Mouse (Mus musculus) layer of hippocampus, postnatal 36 days (tissue): ENCODE measurements at regions not wholly inside any gene's neighbourhood (a gene's known extent, or its start where the extent isn't known, plus 50 kb on each side); places are given as distances from the start of the nearest gene placed in this dataset.

ENCODE experiments used
- DNase-seq, 2 experiments: peaks; one replicate each; pipeline ENCODE4 v3.0.0; 2022

GRCm38 (mm10) chr2:147690506-147691208, 328.9 kb downstream of the Pax1 start:
- no peak for DNase-seq

- DNase-seq: no peak
These were observed 327.0 kb downstream of the Pax1 start for GRCm38 (mm10) chr2:147688742-147689141.

GRCm38 (mm10) chr2:147656667-147657066, 294.9 kb downstream of the Pax1 start:
- DNase-seq: peak; percentile 9 to 14

GRCm38 (mm10) chr2:147650229-147650628, 288.5 kb downstream of the Pax1 start:
- no peak for DNase-seq

- no peak for DNase-seq
These were observed 286.2 kb downstream of the Pax1 start for GRCm38 (mm10) chr2:147647972-147648371.

GRCm38 (mm10) chr2:147647506-147647905, 285.8 kb downstream of the Pax1 start:
- DNase-seq: no peak

GRCm38 (mm10) chr2:147637882-147638281, 276.2 kb downstream of the Pax1 start:
- no peak for DNase-seq

GRCm38 (mm10) chr2:147632737-147633136, 271.0 kb downstream of the Pax1 start:
- no peak for DNase-seq

- DNase-seq: no peak
These were observed 268.0 kb downstream of the Pax1 start for GRCm38 (mm10) chr2:147629716-147630115.

- no peak for DNase-seq
These were observed 265.4 kb downstream of the Pax1 start for GRCm38 (mm10) chr2:147627096-147627495.

GRCm38 (mm10) chr2:147623116-147623515, 261.4 kb downstream of the Pax1 start:
- DNase-seq: peak; percentile 51 to 66

GRCm38 (mm10) chr2:147617849-147618248, 256.1 kb downstream of the Pax1 start:
- DNase-seq: peak in 1 of 2 experiments; percentile 40

- no peak for DNase-seq
These were observed 248.6 kb downstream of the Pax1 start for GRCm38 (mm10) chr2:147610343-147610742.

GRCm38 (mm10) chr2:147601639-147602038, 239.9 kb downstream of the Pax1 start:
- no peak for DNase-seq

GRCm38 (mm10) chr2:147572413-147572812, 210.7 kb downstream of the Pax1 start:
- DNase-seq: no peak

GRCm38 (mm10) chr2:147561220-147561619, 199.5 kb downstream of the Pax1 start:
- no peak for DNase-seq

GRCm38 (mm10) chr2:147560426-147561155, 198.9 kb downstream of the Pax1 start:
- DNase-seq: no peak

GRCm38 (mm10) chr2:147529161-147529560, 167.4 kb downstream of the Pax1 start:
- no peak for DNase-seq

GRCm38 (mm10) chr2:147515436-147515835, 153.7 kb downstream of the Pax1 start:
- DNase-seq: no peak

GRCm38 (mm10) chr2:147514748-147515147, 153.0 kb downstream of the Pax1 start:
- no peak for DNase-seq

- DNase-seq: no peak
These were observed 142.2 kb downstream of the Pax1 start for GRCm38 (mm10) chr2:147503962-147504361.

GRCm38 (mm10) chr2:147498731-147499130, 137.0 kb downstream of the Pax1 start:
- DNase-seq: no peak

GRCm38 (mm10) chr2:147455932-147456331, 94.2 kb downstream of the Pax1 start:
- DNase-seq: no peak
